In genomic region chr19:8981450-8982168, GRCm38 (mm10) we compare ENCODE assay signal across 9 mouse cellular contexts. TPM values are rescaled to one million over a fixed set of nuclear protein-coding genes. Genes with fewer than 3 reads are reported as not detected.
A peak's percentile ranks its signal among the peaks of the same experiment; 100 is the strongest.
DNase-seq lines count a peak whose midpoint lies in the region; ATAC-seq and TF ChIP-seq lines count a peak whose summit lies in the region.
"Had no signal": no experiment of that assay in that cellular context is flagged by ENCODE, and none has a peak within 500 bp of the region (broad histone marks: within the 10 kb centered on the region; RNA-seq: fewer than 3 reads in every experiment).

No protein-coding gene starts in this region.

- H3K4me3 ChIP-seq in hindbrain, postnatal 0 days (ENCODE audit: low read length): no peak overlapping the region
- no peak overlapping the region for H3K4me3 ChIP-seq in hindbrain, embryonic 14.5 days (replicated peaks; ENCODE audit: low read length)
- no peak overlapping the region for H3K4me3 ChIP-seq in MEL (ENCODE audit: control insufficient read depth in 1 of 2, insufficient read depth in 1 of 2, low read depth in 2 of 2, low read length in 2 of 2)
- H3K4me3 ChIP-seq in heart, embryonic 15.5 days: no peak overlapping the region
- H3K4me3 ChIP-seq: hindbrain, embryonic 12.5 days had no signal

- no peaks in the 10 kb centered on the region for H3K9me3 ChIP-seq in hindbrain, postnatal 0 days (ENCODE audit: low read length)
- no peaks in the 10 kb centered on the region for H3K9me3 ChIP-seq in hindbrain, embryonic 14.5 days (ENCODE audit: control insufficient read depth, low read length)
- no peaks in the 10 kb centered on the region for H3K9me3 ChIP-seq in MEL (replicated peaks; ENCODE audit: insufficient read depth, low read length)
- H3K9me3 ChIP-seq in heart, embryonic 15.5 days (replicated peaks): no peaks in the 10 kb centered on the region
- H3K9me3 ChIP-seq: hindbrain, embryonic 12.5 days had no signal

- peaks cover under 1% of the 10 kb centered on the region; the same call in 1 of the 2 replicates for H3K79me2 ChIP-seq in MEL (ENCODE audit: control insufficient read depth, insufficient read depth, low read length, poor library complexity)

- no peak overlapping the region for H3K9ac ChIP-seq in hindbrain, postnatal 0 days (replicated peaks; ENCODE audit: low read length)
- no peak overlapping the region for H3K9ac ChIP-seq in hindbrain, embryonic 14.5 days
- no peak overlapping the region for H3K9ac ChIP-seq in MEL (ENCODE audit: control insufficient read depth, low read depth, low read length, poor library complexity, severe bottlenecking)
- H3K9ac ChIP-seq in heart, embryonic 15.5 days: no peak overlapping the region
- H3K9ac ChIP-seq: hindbrain, embryonic 12.5 days had no signal

- no peak overlapping the region for H3K27ac ChIP-seq in hindbrain, postnatal 0 days
- H3K27ac ChIP-seq in hindbrain, embryonic 14.5 days: no peak overlapping the region
- H3K27ac ChIP-seq in MEL (ENCODE audit: control insufficient read depth, low read depth, low read length): peak overlapping the region; percentile 41
- peak overlapping the region; percentile 31 for H3K27ac ChIP-seq in heart, embryonic 15.5 days
- H3K27ac ChIP-seq: hindbrain, embryonic 12.5 days had no signal

- no peak for TF ChIP-seq RAD21 in MEL (IDR thresholded peaks at IDR 0.05; ENCODE audit: low read depth, low read length)

- TF ChIP-seq POLR2A in MEL (IDR thresholded peaks at IDR 0.05; ENCODE audit: control insufficient read depth in 1 of 2, insufficient read depth in 1 of 2, low read depth in 1 of 2, low read length in 2 of 2, poor library complexity in 1 of 2): no peak

- peaks cover 16% of the 10 kb centered on the region; the same call in 1 of the 2 replicates for H3K36me3 ChIP-seq in hindbrain, postnatal 0 days (ENCODE audit: insufficient read depth, low read length)
- H3K36me3 ChIP-seq in hindbrain, embryonic 14.5 days (replicated peaks; ENCODE audit: control insufficient read depth, insufficient read depth): peaks cover 44% of the 10 kb centered on the region
- peaks cover 12 to 64% of the 10 kb centered on the region in 2 experiments for H3K36me3 ChIP-seq in MEL (ENCODE audit: control insufficient read depth in 1 of 2, insufficient read depth in 2 of 2, low read length in 2 of 2)
- H3K36me3 ChIP-seq in heart, embryonic 15.5 days: peaks cover 38% of the 10 kb centered on the region

- peak; percentile 60 for DNase-seq in hindbrain, postnatal 0 days (ENCODE audit: low spot score)
- DNase-seq in hindbrain, embryonic 14.5 days (ENCODE audit: low spot score): no peak
- peak; percentile 71 for DNase-seq in 3T3-L1 (ENCODE audit: low read depth, low spot score)
- DNase-seq in MEL (ENCODE audit: low read depth, low spot score): peak; percentile 56
- DNase-seq in testis, postnatal 10 days (ENCODE audit: low spot score): no peak
- no peak for DNase-seq in kidney, adult 9 months
- DNase-seq in cerebellum, adult 9-10 months: no peak

- ATAC-seq in hindbrain, postnatal 0 days: no peak
- ATAC-seq in hindbrain, embryonic 14.5 days (ENCODE audit: low FRiP score): no peak
- ATAC-seq in heart, embryonic 15.5 days (replicated peaks; ENCODE audit: insufficient number of reproducible peaks, insufficient read depth, low FRiP score, low read depth): no peak

- H3K4me2 ChIP-seq in hindbrain, postnatal 0 days (ENCODE audit: low read depth, low read length): no peak overlapping the region
- H3K4me2 ChIP-seq in hindbrain, embryonic 14.5 days (replicated peaks): no peak overlapping the region
- H3K4me2 ChIP-seq in heart, embryonic 15.5 days: no peak overlapping the region
- H3K4me2 ChIP-seq: hindbrain, embryonic 12.5 days had no signal

- TF ChIP-seq EP300 in MEL (IDR thresholded peaks at IDR 0.05; ENCODE audit: low read depth in 1 of 2, low read length in 2 of 2): peak in 1 of 2 experiments; percentile 15; a peak in 1 of 4 replicates

- no peak for TF ChIP-seq CTCF in hindbrain, postnatal 0 days (IDR thresholded peaks at IDR 0.05; ENCODE audit: low read depth)
- no peak for TF ChIP-seq CTCF in MEL (IDR thresholded peaks at IDR 0.05 in 2 of 3, conservative IDR thresholded peaks at IDR 0.05 in 1 of 3; ENCODE audit: control insufficient read depth in 1 of 3, insufficient read depth in 1 of 3, low read depth in 2 of 3, low read length in 3 of 3, poor library complexity in 1 of 3, severe bottlenecking in 1 of 3)

- 72% methylated on average over 2 of the region's 2 CpGs for WGBS in hindbrain, postnatal 0 days
- 74% methylated on average over 2 of the region's 2 CpGs for WGBS in hindbrain, embryonic 14.5 days
- 54% methylated on average over 2 of the region's 2 CpGs for WGBS in heart, embryonic 15.5 days

- no peaks in the 10 kb centered on the region for H3K27me3 ChIP-seq in hindbrain, postnatal 0 days (ENCODE audit: insufficient read depth, low read length)
- H3K27me3 ChIP-seq in hindbrain, embryonic 14.5 days (ENCODE audit: control insufficient read depth, insufficient read depth, low read length): no peaks in the 10 kb centered on the region
- no peaks in the 10 kb centered on the region for H3K27me3 ChIP-seq in MEL (ENCODE audit: control insufficient read depth in 1 of 2, insufficient read depth in 2 of 2, low read length in 2 of 2)
- no peaks in the 10 kb centered on the region for H3K27me3 ChIP-seq in heart, embryonic 15.5 days
- H3K27me3 ChIP-seq: hindbrain, embryonic 12.5 days had no signal

- H3K4me1 ChIP-seq in hindbrain, postnatal 0 days (ENCODE audit: insufficient read depth, low read length): peaks cover 7% of the 10 kb centered on the region; the same call in 1 of the 2 replicates
- peaks cover 26% of the 10 kb centered on the region for H3K4me1 ChIP-seq in hindbrain, embryonic 14.5 days (replicated peaks; ENCODE audit: control insufficient read depth, insufficient read depth, low read length)
- peaks cover 18 to 48% of the 10 kb centered on the region in 2 experiments for H3K4me1 ChIP-seq in MEL (ENCODE audit: control insufficient read depth in 1 of 2, insufficient read depth in 2 of 2, low read length in 2 of 2)
- peaks cover 59% of the 10 kb centered on the region for H3K4me1 ChIP-seq in heart, embryonic 15.5 days (replicated peaks)

TF ChIP-seq in MEL, 35 proteins besides CTCF, POLR2A, EP300 and RAD21:
- TF ChIP-seq SIN3A (IDR thresholded peaks at IDR 0.05; ENCODE audit: low read length) (peak; percentile 33; the same call in 1 of the 2 replicates), MXI1 (IDR thresholded peaks at IDR 0.05; ENCODE audit: low read depth, low read length) (peak; percentile 29; the same call in 1 of the 2 replicates), ZC3H11A (IDR thresholded peaks at IDR 0.05; ENCODE audit: low read depth, low read length) (0 out of 2 replicates have a peak, but pooled peaks have one; percentile 1), RCOR1 (IDR thresholded peaks at IDR 0.05; ENCODE audit: low read depth, low read length) (no peak; the same call in 1 of the 2 replicates)

RNA-seq across cellular contexts. Expression of gene Ahnak, which starts 7.5 kb away (rescaled TPM):
- total RNA-seq in hindbrain, postnatal 0 days (2014; rRNA removed): 11.2 and 11.7 TPM in 2 replicates
- polyA plus RNA-seq in hindbrain, postnatal 0 days (2015; fragmentation: Nextera tagmentation; extraction: Ambion mirVana): 5.7 and 6.1 TPM in 2 replicates
- polyA plus RNA-seq in hindbrain, embryonic 14.5 days (2014; fragmentation: Nextera tagmentation; extraction: Ambion mirVana): 4.5 and 4.9 TPM in 2 replicates
- total RNA-seq in MEL (2012; rRNA removed): 1.2 and 1.3 TPM in 2 replicates
- 1 to 10 TPM in 1 of 2 experiments, not detected in 1; 2.2 TPM for polyA plus RNA-seq in MEL (2012; ENCODE audit: insufficient read depth in 1 of 2, insufficient read length in 2 of 2, low read depth in 1 of 2, low replicate concordance in 2 of 2, missing spikeins in 1 of 2)
- 31.4 and 38.4 TPM in 2 replicates for polyA plus RNA-seq in heart, embryonic 15.5 days (2015; fragmentation: Nextera tagmentation; extraction: Ambion mirVana)

RNA-seq across cellular contexts. Expression of gene Eef1g, which starts 14.8 kb away (rescaled TPM):
- total RNA-seq in hindbrain, postnatal 0 days (2014; rRNA removed): 442 and 469 TPM in 2 replicates
- polyA plus RNA-seq in hindbrain, postnatal 0 days (2015; fragmentation: Nextera tagmentation; extraction: Ambion mirVana): 256 and 260 TPM in 2 replicates
- 308 and 316 TPM in 2 replicates for polyA plus RNA-seq in hindbrain, embryonic 14.5 days (2014; fragmentation: Nextera tagmentation; extraction: Ambion mirVana)
- 1,362 and 1,397 TPM in 2 replicates for total RNA-seq in MEL (2012; rRNA removed)
- polyA plus RNA-seq in MEL (2012; ENCODE audit: insufficient read depth in 1 of 2, insufficient read length in 2 of 2, low read depth in 1 of 2, low replicate concordance in 2 of 2, missing spikeins in 1 of 2): 1,000 to 10,000 TPM; 1,691 to 1,817 TPM
- 216 and 256 TPM in 2 replicates for polyA plus RNA-seq in heart, embryonic 15.5 days (2015; fragmentation: Nextera tagmentation; extraction: Ambion mirVana)

RNA-seq across cellular contexts. Expression of gene Tut1, which starts 28.0 kb away (rescaled TPM):
- 20.8 and 23.4 TPM in 2 replicates for total RNA-seq in hindbrain, postnatal 0 days (2014; rRNA removed)
- 16.0 and 16.2 TPM in 2 replicates for polyA plus RNA-seq in hindbrain, postnatal 0 days (2015; fragmentation: Nextera tagmentation; extraction: Ambion mirVana)
- 20.0 and 23.0 TPM in 2 replicates for polyA plus RNA-seq in hindbrain, embryonic 14.5 days (2014; fragmentation: Nextera tagmentation; extraction: Ambion mirVana)
- 54.6 and 54.9 TPM in 2 replicates for total RNA-seq in MEL (2012; rRNA removed)
- polyA plus RNA-seq in MEL (2012; ENCODE audit: insufficient read depth in 1 of 2, insufficient read length in 2 of 2, low read depth in 1 of 2, low replicate concordance in 2 of 2, missing spikeins in 1 of 2): 10 to 100 TPM in 1 of 2 experiments, not detected in 1; 68.2 TPM
- 13.7 and 19.4 TPM in 2 replicates for polyA plus RNA-seq in heart, embryonic 15.5 days (2015; fragmentation: Nextera tagmentation; extraction: Ambion mirVana)

RNA-seq across cellular contexts. Expression of gene Mta2, which starts 39.9 kb away (rescaled TPM):
- total RNA-seq in hindbrain, postnatal 0 days (2014; rRNA removed): 65.1 and 71.4 TPM in 2 replicates
- polyA plus RNA-seq in hindbrain, postnatal 0 days (2015; fragmentation: Nextera tagmentation; extraction: Ambion mirVana): 75.2 and 78.8 TPM in 2 replicates
- polyA plus RNA-seq in hindbrain, embryonic 14.5 days (2014; fragmentation: Nextera tagmentation; extraction: Ambion mirVana): 29.3 and 30.3 TPM in 2 replicates
- total RNA-seq in MEL (2012; rRNA removed): 150 and 171 TPM in 2 replicates
- 100 to 1,000 TPM; 116 to 167 TPM for polyA plus RNA-seq in MEL (2012; ENCODE audit: insufficient read depth in 1 of 2, insufficient read length in 2 of 2, low read depth in 1 of 2, low replicate concordance in 2 of 2, missing spikeins in 1 of 2)
- 74.2 and 99.5 TPM in 2 replicates for polyA plus RNA-seq in heart, embryonic 15.5 days (2015; fragmentation: Nextera tagmentation; extraction: Ambion mirVana)

RNA-seq across cellular contexts. Expression of gene Eml3, which starts 52.3 kb away (rescaled TPM):
- 8.3 and 8.6 TPM in 2 replicates for total RNA-seq in hindbrain, postnatal 0 days (2014; rRNA removed)
- polyA plus RNA-seq in hindbrain, postnatal 0 days (2015; fragmentation: Nextera tagmentation; extraction: Ambion mirVana): 11.0 and 11.8 TPM in 2 replicates
- polyA plus RNA-seq in hindbrain, embryonic 14.5 days (2014; fragmentation: Nextera tagmentation; extraction: Ambion mirVana): 5.8 and 6.1 TPM in 2 replicates
- total RNA-seq in MEL (2012; rRNA removed): 13.0 and 16.6 TPM in 2 replicates
- 10 to 100 TPM in 1 of 2 experiments, not detected in 1; 23.4 TPM for polyA plus RNA-seq in MEL (2012; ENCODE audit: insufficient read depth in 1 of 2, insufficient read length in 2 of 2, low read depth in 1 of 2, low replicate concordance in 2 of 2, missing spikeins in 1 of 2)
- polyA plus RNA-seq in heart, embryonic 15.5 days (2015; fragmentation: Nextera tagmentation; extraction: Ambion mirVana): 12.7 and 21.9 TPM in 2 replicates

Comparison
In these comparisons a context has a peak if more than half of its experiments do, and no peak if none do; other contexts are left out.
1. DNase-seq: peak in hindbrain, postnatal 0 days (single experiment), 3T3-L1 (single experiment) and MEL (single experiment); none in hindbrain, embryonic 14.5 days (single experiment), testis, postnatal 10 days (single experiment), kidney, adult 9 months (single experiment) and cerebellum, adult 9-10 months (single experiment).
2. H3K27ac ChIP-seq: peak in MEL (single experiment) and heart, embryonic 15.5 days (single experiment); none in hindbrain, postnatal 0 days (single experiment) and hindbrain, embryonic 14.5 days (single experiment).